Mouse (Mus musculus): ENCODE data around the gene Olfr1513. TPM values are rescaled to one million over a fixed set of nuclear protein-coding genes. Genes with fewer than 3 reads are reported as not detected.
"Not testable (repeated sequence)": the region's sequence is repeated elsewhere in the genome, so short reads cannot be mapped to it uniquely, and the experiment has no call there.

Gene Olfr1513
- polyA plus RNA-seq (2012; fragmentation: generic; extraction: Trizol), result not detected
- long read RNA-seq, experiment 1, result 0 reads
- long read RNA-seq, experiment 2, result 0 reads

DNA sequence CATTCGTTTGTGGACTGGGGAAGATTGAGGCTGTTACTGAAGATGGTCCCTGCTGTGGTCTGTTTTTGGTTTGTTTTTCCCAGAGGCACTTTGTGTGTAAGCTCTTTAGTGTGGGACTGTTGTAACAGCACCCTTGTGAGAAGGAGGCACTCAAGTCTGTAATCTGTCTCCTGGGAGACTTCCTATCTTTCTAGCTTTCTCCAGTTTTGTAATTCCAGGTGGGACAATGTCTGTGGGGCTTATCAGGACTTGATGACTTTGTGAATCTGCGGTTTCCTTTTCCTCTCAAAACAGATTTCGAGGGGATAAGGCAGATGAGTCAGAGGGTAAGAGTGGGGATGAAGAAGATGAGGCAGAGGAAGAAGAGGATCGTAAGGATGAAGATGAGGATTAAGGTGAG lies at the start of gene Olfr1513:
TSS of gene Olfr1513 (minus strand) at position 101 of the 400 bp plus-strand sequence.
- Histone ChIP-seq H3ac (ENCODE audit: control insufficient read depth, insufficient read length, low read depth) (no peak within 1 kb of the TSS), H3K27me3 (ENCODE audit: control insufficient read depth, insufficient read depth, insufficient read length) (no peaks in the 10 kb centered on the region), H3K79me2 (ENCODE audit: control insufficient read depth, insufficient read depth) (no peaks in the 10 kb centered on the region), H3K79me3 (ENCODE audit: low read depth) (no peaks in the 10 kb centered on the region), H3K36me3 (ENCODE audit: control insufficient read depth, insufficient read depth) (no peaks in the 10 kb centered on the region), H3K4me3 (ENCODE audit: insufficient read depth, poor library complexity, severe bottlenecking) (no peak within 1 kb of the TSS)
- TF ChIP-seq CTCF (IDR thresholded peaks at IDR 0.05; ENCODE audit: control insufficient read depth, insufficient read depth, insufficient read length) (no peak), MAX (IDR thresholded peaks at IDR 0.05) (no peak), MYOG (IDR thresholded peaks at IDR 0.05; ENCODE audit: control insufficient read depth, extremely low read depth, insufficient read length) (no peak), FOSL1 (IDR thresholded peaks at IDR 0.05; ENCODE audit: insufficient read depth, low read length, poor library complexity, severe bottlenecking) (no peak), MYOD1 (IDR thresholded peaks at IDR 0.05; ENCODE audit: control insufficient read depth, insufficient read length, low read depth) (no peak), CEBPB (IDR thresholded peaks at IDR 0.05; ENCODE audit: low read depth) (no peak), USF1 (IDR thresholded peaks at IDR 0.05; ENCODE audit: low read depth) (no peak)

DNA sequence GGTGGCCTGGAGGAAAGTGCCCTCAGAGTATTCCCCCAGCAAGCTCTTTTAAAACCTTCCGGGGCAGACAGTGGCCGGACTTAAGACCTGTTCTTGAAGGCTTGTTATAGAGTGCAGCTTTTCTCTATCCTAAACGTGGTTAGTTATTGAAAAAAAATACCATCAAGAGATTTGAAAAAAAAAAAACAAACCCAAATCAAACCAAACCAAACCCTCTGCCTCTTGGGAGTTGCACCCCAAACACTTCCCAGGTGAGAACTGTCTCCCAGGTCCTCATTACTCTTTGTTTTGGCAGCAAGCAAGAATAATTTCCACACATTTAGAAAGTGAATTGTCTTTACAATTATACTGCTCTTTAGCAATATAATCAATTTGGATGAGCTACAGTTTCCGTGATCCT lies 41.1 kb upstream of the Olfr1513 start, which contains the start of gene Olfr1511:
TSS of gene Olfr1511 (minus strand) at position 101 of the 400 bp plus-strand sequence.
- H3K27me3 ChIP-seq (ENCODE audit: control insufficient read depth, insufficient read depth, insufficient read length), result peaks cover 3% of the 10 kb centered on the region
- no peaks in the 10 kb centered on the region for H3K36me3 ChIP-seq (ENCODE audit: control insufficient read depth, insufficient read depth)
- H3K79me3 ChIP-seq (ENCODE audit: low read depth), result no peaks in the 10 kb centered on the region
- TF ChIP-seq FOSL1 (IDR thresholded peaks at IDR 0.05; ENCODE audit: insufficient read depth, low read length, poor library complexity, severe bottlenecking), result no peak
- TF ChIP-seq CTCF (IDR thresholded peaks at IDR 0.05; ENCODE audit: control insufficient read depth, insufficient read depth, insufficient read length), result no peak
- TF ChIP-seq MYOG (IDR thresholded peaks at IDR 0.05; ENCODE audit: control insufficient read depth, extremely low read depth, insufficient read length), result no peak
- no peak for TF ChIP-seq CEBPB (IDR thresholded peaks at IDR 0.05; ENCODE audit: low read depth)
- no peak for TF ChIP-seq USF1 (IDR thresholded peaks at IDR 0.05; ENCODE audit: low read depth)
- TF ChIP-seq MAX (IDR thresholded peaks at IDR 0.05), result no peak
- TF ChIP-seq MYOD1 (IDR thresholded peaks at IDR 0.05; ENCODE audit: control insufficient read depth, insufficient read length, low read depth), result no peak
- H3ac ChIP-seq (ENCODE audit: control insufficient read depth, insufficient read length, low read depth), result no peak within 1 kb of the TSS
- H3K4me3 ChIP-seq (ENCODE audit: insufficient read depth, poor library complexity, severe bottlenecking), result no peak within 1 kb of the TSS
- no peaks in the 10 kb centered on the region for H3K79me2 ChIP-seq (ENCODE audit: control insufficient read depth, insufficient read depth)

GRCm38 (mm10) chr14:52390084-52390848 lies 34.1 kb upstream of the Olfr1513 start:
- H3ac ChIP-seq (ENCODE audit: control insufficient read depth, insufficient read length, low read depth); H3K4me3 ChIP-seq (ENCODE audit: insufficient read depth, poor library complexity, severe bottlenecking); H3K36me3 ChIP-seq (ENCODE audit: control insufficient read depth, insufficient read depth); H3K79me2 ChIP-seq (ENCODE audit: control insufficient read depth, insufficient read depth); H3K79me3 ChIP-seq (ENCODE audit: low read depth); H3K27me3 ChIP-seq (ENCODE audit: control insufficient read depth, insufficient read depth, insufficient read length): not testable (repeated sequence)

- TF ChIP-seq CTCF (IDR thresholded peaks at IDR 0.05; ENCODE audit: control insufficient read depth, insufficient read depth, insufficient read length) (no peak), MAX (IDR thresholded peaks at IDR 0.05) (no peak), CEBPB (IDR thresholded peaks at IDR 0.05; ENCODE audit: low read depth) (no peak), FOSL1 (IDR thresholded peaks at IDR 0.05; ENCODE audit: insufficient read depth, low read length, poor library complexity, severe bottlenecking) (no peak), USF1 (IDR thresholded peaks at IDR 0.05; ENCODE audit: low read depth) (no peak), MYOG (IDR thresholded peaks at IDR 0.05; ENCODE audit: control insufficient read depth, extremely low read depth, insufficient read length) (no peak), MYOD1 (IDR thresholded peaks at IDR 0.05; ENCODE audit: control insufficient read depth, insufficient read length, low read depth) (no peak)
- no peaks in the 10 kb centered on the region for H3K36me3 ChIP-seq (ENCODE audit: control insufficient read depth, insufficient read depth)
- no peaks in the 10 kb centered on the region for H3K79me3 ChIP-seq (ENCODE audit: low read depth)
- H3K79me2 ChIP-seq (ENCODE audit: control insufficient read depth, insufficient read depth), result no peaks in the 10 kb centered on the region
- no peak within 1 kb of the TSS for H3K4me3 ChIP-seq (ENCODE audit: insufficient read depth, poor library complexity, severe bottlenecking)
- no peak within 1 kb of the TSS for H3ac ChIP-seq (ENCODE audit: control insufficient read depth, insufficient read length, low read depth)
- no peaks in the 10 kb centered on the region for H3K27me3 ChIP-seq (ENCODE audit: control insufficient read depth, insufficient read depth, insufficient read length)
These were observed 22.9 kb upstream of the Olfr1513 start, which contains the start of gene Olfr1512 for GRCm38 (mm10) chr14:52379068-52379467. Gene Olfr1512, minus strand, starts transcription at chr14:52379168.

- no peak overlapping the region for H3ac ChIP-seq (ENCODE audit: control insufficient read depth, insufficient read length, low read depth)
- H3K79me3 ChIP-seq (ENCODE audit: low read depth), result no peaks in the 10 kb centered on the region
- H3K27me3 ChIP-seq (ENCODE audit: control insufficient read depth, insufficient read depth, insufficient read length), result no peaks in the 10 kb centered on the region
- no peaks in the 10 kb centered on the region for H3K36me3 ChIP-seq (ENCODE audit: control insufficient read depth, insufficient read depth)
- H3K4me3 ChIP-seq (ENCODE audit: insufficient read depth, poor library complexity, severe bottlenecking), result no peak overlapping the region
- H3K79me2 ChIP-seq (ENCODE audit: control insufficient read depth, insufficient read depth), result no peaks in the 10 kb centered on the region
- no peak for TF ChIP-seq MAX (IDR thresholded peaks at IDR 0.05)
- no peak for TF ChIP-seq USF1 (IDR thresholded peaks at IDR 0.05; ENCODE audit: low read depth)
- TF ChIP-seq CEBPB (IDR thresholded peaks at IDR 0.05; ENCODE audit: low read depth), result no peak
- TF ChIP-seq CTCF (IDR thresholded peaks at IDR 0.05; ENCODE audit: control insufficient read depth, insufficient read depth, insufficient read length), result no peak
- TF ChIP-seq MYOD1 (IDR thresholded peaks at IDR 0.05; ENCODE audit: control insufficient read depth, insufficient read length, low read depth), result no peak
- TF ChIP-seq FOSL1 (IDR thresholded peaks at IDR 0.05; ENCODE audit: insufficient read depth, low read length, poor library complexity, severe bottlenecking), result no peak
- TF ChIP-seq MYOG (IDR thresholded peaks at IDR 0.05; ENCODE audit: control insufficient read depth, extremely low read depth, insufficient read length), result no peak
These were observed 12.5 kb upstream of the Olfr1513 start for GRCm38 (mm10) chr14:52368741-52369140.

- H3K4me3 ChIP-seq (ENCODE audit: insufficient read depth, poor library complexity, severe bottlenecking), result no peak overlapping the region
- H3K79me2 ChIP-seq (ENCODE audit: control insufficient read depth, insufficient read depth), result no peaks in the 10 kb centered on the region
- no peaks in the 10 kb centered on the region for H3K36me3 ChIP-seq (ENCODE audit: control insufficient read depth, insufficient read depth)
- H3K79me3 ChIP-seq (ENCODE audit: low read depth), result no peaks in the 10 kb centered on the region
- TF ChIP-seq CEBPB (IDR thresholded peaks at IDR 0.05; ENCODE audit: low read depth), result no peak
- no peak for TF ChIP-seq MAX (IDR thresholded peaks at IDR 0.05)
- TF ChIP-seq CTCF (IDR thresholded peaks at IDR 0.05; ENCODE audit: control insufficient read depth, insufficient read depth, insufficient read length), result no peak
- TF ChIP-seq MYOD1 (IDR thresholded peaks at IDR 0.05; ENCODE audit: control insufficient read depth, insufficient read length, low read depth), result no peak
- no peak for TF ChIP-seq USF1 (IDR thresholded peaks at IDR 0.05; ENCODE audit: low read depth)
- TF ChIP-seq MYOG (IDR thresholded peaks at IDR 0.05; ENCODE audit: control insufficient read depth, extremely low read depth, insufficient read length), result no peak
- TF ChIP-seq FOSL1 (IDR thresholded peaks at IDR 0.05; ENCODE audit: insufficient read depth, low read length, poor library complexity, severe bottlenecking), result no peak
- no peak overlapping the region for H3ac ChIP-seq (ENCODE audit: control insufficient read depth, insufficient read length, low read depth)
- peaks cover 3% of the 10 kb centered on the region for H3K27me3 ChIP-seq (ENCODE audit: control insufficient read depth, insufficient read depth, insufficient read length)
These were observed 16.7 kb downstream of the Olfr1513 start for GRCm38 (mm10) chr14:52339512-52339852.

Measured in C2C12 (cell line).